Mouse (Mus musculus) forebrain, embryonic 16.5 days (tissue): Measurements from ENCODE around the gene Tmem177. TPM values are rescaled to one million over a fixed set of nuclear protein-coding genes. Genes with fewer than 3 reads are reported as not detected.

ENCODE experiments used
- ATAC-seq: fragments of 200-750 bp; cut with Nextera tagmentation; 2 replicates; pipeline ENCODE4 v1.8.0; 2017; ENCODE audit warnings: mild to moderate bottlenecking, moderate library complexity
- H3K27ac ChIP-seq: fragments of 300-500 bp; sonication (generic); 2 replicates; pipeline ENCODE4 v1.5.1; 2014; ENCODE audit warnings: low read length, control low read depth
- H3K27me3 ChIP-seq: fragments of 300-500 bp; sonication (generic); replicated peaks from 2 replicates; pipeline ENCODE4 v1.6.1; 2014; ENCODE audit warnings: low read length; ENCODE audit not compliant: control insufficient read depth, insufficient read depth
- H3K36me3 ChIP-seq: fragments of 300-500 bp; sonication (generic); 2 replicates; pipeline ENCODE4 v1.6.1; 2014; ENCODE audit not compliant: control insufficient read depth, insufficient read depth
- H3K4me1 ChIP-seq: fragments of 300-500 bp; sonication (generic); replicated peaks from 2 replicates; pipeline ENCODE4 v1.6.1; 2014; ENCODE audit warnings: low read length; ENCODE audit not compliant: control insufficient read depth, insufficient read depth
- H3K4me2 ChIP-seq: fragments of 300-500 bp; sonication (generic); 2 replicates; pipeline ENCODE4 v1.6.1; 2014; ENCODE audit warnings: mild to moderate bottlenecking, low read length, control low read depth
- H3K4me3 ChIP-seq: fragments of 300-500 bp; sonication (generic); replicated peaks from 2 replicates; pipeline ENCODE4 v1.5.1; 2014; ENCODE audit warnings: mild to moderate bottlenecking, low read length, control low read depth
- H3K9ac ChIP-seq: fragments of 300-500 bp; sonication (generic); replicated peaks from 2 replicates; pipeline ENCODE4 v1.6.1; 2014; ENCODE audit warnings: low read depth, low read length, control low read depth
- H3K9me3 ChIP-seq: fragments of 300-500 bp; sonication (generic); 2 replicates; pipeline ENCODE4 v1.6.1; 2016; ENCODE audit warnings: low read length; ENCODE audit not compliant: control insufficient read depth
- WGBS: fragments of 180-500 bp; shearing (Covaris S2); extraction: QIAGEN DNeasy Blood & Tissue Kit; methylation state at CpG from one replicate; pipeline ENCODE4 v1.1.7; 2014; 5-methylcytosine and 5-hydroxymethylcytosine counted together
- polyA plus RNA-seq: library from polyadenylated mRNA; unstranded; fragments of >200 nt; fragmentation: Nextera tagmentation; extraction: Ambion mirVana; gene quantifications from 2 replicates; pipeline ENCODE4 v1.2.1, GENCODE M21; 2015

Gene Tmem177
- polyA plus RNA-seq, 1 experiment from 2014 or later: 14.3 TPM

DNA sequence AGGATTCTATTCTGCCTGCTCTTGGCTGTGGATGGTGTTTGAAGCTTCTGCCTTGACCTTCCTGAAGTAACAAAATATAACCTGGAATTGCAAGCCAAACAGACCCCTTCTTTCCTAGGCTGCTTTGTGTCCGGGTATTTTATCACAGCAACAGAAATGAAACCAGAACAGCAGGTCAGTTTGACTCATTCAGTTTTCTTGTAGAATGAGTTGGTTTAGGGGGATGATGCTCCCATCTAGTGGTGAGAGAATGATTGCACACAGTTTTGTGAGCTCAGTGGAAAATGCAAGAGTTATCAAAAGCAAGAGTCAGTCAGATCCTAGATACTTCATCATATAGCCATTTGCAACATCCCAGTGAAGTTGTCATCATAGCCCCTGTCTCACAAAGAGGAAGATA lies 16.7 kb upstream of the Tmem177 start:
- Histone ChIP-seq H3K4me1 (no peaks in the 10 kb centered on the region), H3K27ac (no peak overlapping the region), H3K4me3 (no peak overlapping the region), H3K9ac (no peak overlapping the region), H3K9me3 (no peaks in the 10 kb centered on the region), H3K4me2 (no peak overlapping the region), H3K36me3 (no peaks in the 10 kb centered on the region), H3K27me3 (no peaks in the 10 kb centered on the region)
- WGBS: 60% methylated on average over 1 of the region's 1 CpGs
- ATAC-seq: 0 out of 2 replicates have a peak, but pooled peaks have one; percentile 50

DNA sequence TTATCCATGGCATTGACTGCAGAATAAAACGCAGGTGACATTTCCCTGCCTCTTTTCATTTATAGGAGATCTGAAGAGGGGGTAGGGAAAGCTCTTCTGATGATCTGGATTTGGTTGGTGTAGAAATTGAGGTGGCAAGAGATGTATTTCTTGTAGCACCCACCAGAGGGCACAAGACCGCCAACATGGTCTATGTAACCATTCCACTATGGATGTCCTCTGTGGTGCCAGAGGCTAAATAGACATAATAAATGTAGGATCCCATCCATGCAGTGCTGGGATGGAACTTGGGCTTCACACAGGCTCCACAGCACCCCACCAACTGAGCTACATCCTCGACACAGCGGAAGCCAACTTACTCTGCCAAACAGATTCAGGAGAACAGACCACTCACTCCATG lies 6.3 kb upstream of the Tmem177 start:
- Histone ChIP-seq H3K9me3 (no peaks in the 10 kb centered on the region), H3K4me1 (no peaks in the 10 kb centered on the region), H3K4me2 (no peak overlapping the region), H3K9ac (no peak overlapping the region), H3K36me3 (no peaks in the 10 kb centered on the region), H3K4me3 (no peak overlapping the region), H3K27me3 (no peaks in the 10 kb centered on the region), H3K27ac (no peak overlapping the region)
- ATAC-seq: no peak
- 54% methylated on average over 4 of the region's 4 CpGs for WGBS

DNA sequence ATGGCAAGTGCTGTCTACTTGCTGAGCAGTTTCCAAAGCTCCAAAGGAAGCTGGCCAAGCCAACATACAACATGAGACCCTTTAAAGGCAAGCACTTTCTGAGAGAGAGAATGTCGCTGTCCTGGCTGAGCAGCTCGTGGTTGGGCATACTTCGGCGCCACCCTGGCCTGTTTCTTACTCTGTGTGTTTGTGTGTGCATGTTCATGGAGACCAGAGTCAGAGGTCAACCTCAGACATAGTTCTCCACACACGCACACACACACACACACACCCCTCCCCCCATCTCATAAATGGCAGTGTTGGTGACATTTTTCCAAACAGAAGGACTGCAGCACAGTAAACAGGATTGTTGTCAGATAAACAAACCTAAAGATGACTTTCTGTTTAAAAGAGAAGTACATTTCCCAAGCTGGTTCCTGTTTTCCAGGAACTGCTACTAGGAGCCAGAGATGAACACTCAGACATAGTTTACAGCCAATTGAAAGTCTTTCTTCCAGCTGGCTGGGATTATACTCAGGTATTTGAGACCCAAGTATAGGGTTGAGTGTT lies 3.9 kb upstream of the Tmem177 start:
- no peak overlapping the region for H3K4me2 ChIP-seq
- H3K27me3 ChIP-seq: no peaks in the 10 kb centered on the region
- no peaks in the 10 kb centered on the region for H3K36me3 ChIP-seq
- H3K9me3 ChIP-seq: no peaks in the 10 kb centered on the region
- WGBS: 89% methylated on average over 5 of the region's 5 CpGs
- H3K27ac ChIP-seq: no peak overlapping the region
- ATAC-seq: no peak
- H3K9ac ChIP-seq: no peak overlapping the region
- H3K4me1 ChIP-seq: peaks cover 5% of the 10 kb centered on the region
- no peak overlapping the region for H3K4me3 ChIP-seq

DNA sequence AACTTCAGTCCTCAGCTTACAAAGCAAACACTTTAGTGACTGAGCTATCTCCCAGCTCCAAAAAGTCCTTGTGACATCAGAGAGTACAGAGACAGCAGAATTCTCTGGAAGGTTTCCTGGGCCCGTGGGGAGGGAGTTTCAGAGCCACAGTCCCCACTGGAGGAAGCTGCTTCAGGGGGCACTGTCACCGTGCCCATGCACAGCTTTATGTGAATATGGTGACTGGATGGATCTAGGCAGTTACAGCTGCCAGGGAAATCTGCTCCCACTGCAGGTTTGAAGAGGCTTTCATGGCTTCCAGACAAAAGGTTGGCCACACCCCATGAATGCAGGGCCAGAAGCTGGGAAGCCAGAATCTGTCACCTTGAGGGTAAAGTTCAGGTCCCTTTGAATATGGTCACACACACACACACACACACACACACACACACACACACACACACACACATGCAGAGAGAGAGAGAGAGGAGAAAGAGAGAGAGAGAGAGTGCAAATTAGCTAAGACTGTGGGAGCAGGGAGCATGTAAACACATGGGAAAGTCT lies 5.7 kb downstream of the Tmem177 start:
- Histone ChIP-seq H3K36me3 (0 out of 2 replicates have a peak, but pooled peaks cover 3% of the 10 kb centered on the region), H3K27me3 (no peaks in the 10 kb centered on the region), H3K4me3 (no peak overlapping the region), H3K27ac (peak overlapping the region; percentile 44), H3K4me2 (no peak overlapping the region), H3K4me1 (peaks cover 21% of the 10 kb centered on the region), H3K9me3 (no peaks in the 10 kb centered on the region), H3K9ac (no peak overlapping the region)
- WGBS: 46% methylated on average over 2 of the region's 2 CpGs
- ATAC-seq: no peak

DNA sequence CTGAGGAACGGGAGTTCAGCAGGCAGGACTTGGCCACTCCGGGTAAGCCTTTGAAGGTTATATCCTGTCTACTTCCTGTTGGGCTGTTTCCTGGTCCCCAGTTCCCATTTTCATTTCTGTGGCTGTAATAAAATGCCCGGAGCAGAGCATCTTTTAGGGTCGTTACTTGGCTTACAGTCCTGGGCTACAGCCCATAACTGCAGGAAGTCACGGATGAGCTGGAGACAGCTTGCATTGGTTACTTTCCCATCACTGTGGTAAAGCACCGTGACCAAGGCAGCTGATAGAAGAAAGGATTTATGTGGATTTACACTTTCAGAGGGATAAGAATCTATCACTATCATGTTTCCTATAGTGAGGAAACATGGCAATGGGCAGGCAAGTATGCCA lies 9.8 kb downstream of the Tmem177 start:
- Histone ChIP-seq H3K27ac (peak overlapping the region; percentile 94), H3K9ac (no peak overlapping the region), H3K4me2 (peak overlapping the region; percentile 34; the same call in 1 of the 2 replicates), H3K4me3 (no peak overlapping the region), H3K4me1 (peaks cover 46% of the 10 kb centered on the region), H3K9me3 (no peaks in the 10 kb centered on the region), H3K36me3 (no peaks in the 10 kb centered on the region), H3K27me3 (no peaks in the 10 kb centered on the region)
- no peak for ATAC-seq
- WGBS: 61% methylated on average over 6 of the region's 6 CpGs

DNA sequence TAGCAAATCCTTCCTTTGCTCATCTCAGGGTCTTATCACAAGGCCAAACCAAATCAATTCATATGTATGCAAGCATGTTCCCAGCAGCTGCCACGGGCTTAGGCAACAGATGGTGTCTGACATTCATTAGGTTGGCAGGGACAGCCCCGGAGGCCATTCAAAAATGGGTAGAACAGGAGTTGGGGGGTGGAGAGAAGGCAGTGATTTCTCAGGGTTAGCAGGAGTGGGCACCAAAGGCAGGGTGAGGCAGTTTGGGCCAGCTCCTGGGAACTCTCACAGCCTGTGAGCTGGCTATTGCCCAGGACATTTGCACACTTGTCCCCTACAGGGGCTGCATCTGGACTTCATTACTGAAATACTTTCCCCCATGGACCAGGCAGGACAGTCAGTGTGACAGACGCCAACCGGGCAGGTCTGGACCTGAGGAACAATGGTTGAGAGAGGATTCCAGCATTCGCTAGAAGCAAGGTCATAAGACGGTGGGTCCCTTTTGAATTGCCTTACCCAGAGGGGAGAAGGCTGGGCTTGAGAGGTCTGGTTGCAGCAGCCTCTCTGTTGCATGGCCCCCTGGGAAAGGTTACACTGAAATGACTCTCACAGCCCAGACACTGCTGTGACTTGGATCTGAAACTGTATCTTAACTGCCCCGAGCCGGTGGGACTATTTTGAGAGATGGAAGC lies 10.3 kb downstream of the Tmem177 start:
- Histone ChIP-seq H3K36me3 (no peaks in the 10 kb centered on the region), H3K4me2 (peak overlapping the region; percentile 34), H3K4me1 (peaks cover 46% of the 10 kb centered on the region), H3K4me3 (no peak overlapping the region), H3K27me3 (no peaks in the 10 kb centered on the region), H3K9ac (no peak overlapping the region), H3K27ac (peak overlapping the region; percentile 94), H3K9me3 (no peaks in the 10 kb centered on the region)
- peak; percentile 70 for ATAC-seq
- WGBS: 33% methylated on average over 8 of the region's 8 CpGs

DNA sequence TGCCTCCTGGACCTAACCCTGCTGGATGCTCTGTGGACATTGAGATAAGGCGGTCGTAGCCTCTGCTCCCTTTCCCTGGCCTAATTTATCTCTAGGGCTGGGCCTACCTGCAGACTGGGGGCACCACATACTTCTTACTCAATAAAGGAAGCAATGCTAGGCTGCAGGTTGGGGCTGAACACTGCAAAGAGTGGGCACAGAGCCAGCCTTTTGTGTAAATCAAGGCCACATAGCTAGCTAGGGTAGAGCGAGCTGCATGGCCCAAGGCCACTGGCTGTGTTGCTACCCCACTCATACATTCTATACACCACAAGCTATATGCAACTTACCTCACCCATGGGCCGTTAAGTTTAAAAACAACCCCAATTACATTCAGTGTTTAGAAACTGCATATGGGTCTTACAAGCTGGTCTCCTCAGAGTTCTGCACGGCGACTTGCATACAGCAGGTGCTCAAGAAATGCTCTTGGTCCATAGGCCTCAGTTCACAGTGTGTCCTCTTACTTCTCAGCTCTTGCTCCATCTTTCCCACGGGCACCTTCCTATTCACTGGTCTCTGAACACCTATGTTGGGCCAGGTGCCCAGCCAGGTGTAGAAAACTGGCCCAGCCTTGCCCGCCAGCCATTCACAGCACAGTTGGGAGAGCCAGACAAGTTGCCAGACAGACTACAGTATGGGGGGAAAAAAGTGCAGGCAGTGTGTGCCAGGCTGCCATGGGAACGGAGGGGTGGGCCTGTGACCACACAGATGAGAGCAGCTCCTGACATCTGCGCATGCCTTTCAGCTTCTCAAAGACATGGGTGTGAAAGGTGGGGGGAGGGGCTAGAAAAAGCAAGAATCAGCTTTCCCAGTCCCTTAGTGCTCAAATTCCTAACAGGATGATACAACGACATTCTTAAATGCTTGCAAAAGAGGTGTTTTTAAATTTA lies 13.5 kb downstream of the Tmem177 start:
- Histone ChIP-seq H3K4me2 (no peak overlapping the region; the same call in 1 of the 2 replicates), H3K4me1 (peaks cover 66% of the 10 kb centered on the region), H3K27ac (peak overlapping the region; percentile 90), H3K4me3 (no peak overlapping the region), H3K9ac (no peak overlapping the region), H3K36me3 (no peaks in the 10 kb centered on the region), H3K27me3 (no peaks in the 10 kb centered on the region), H3K9me3 (no peaks in the 10 kb centered on the region)
- peak; percentile 94 for ATAC-seq
- 53% methylated on average over 11 of the region's 11 CpGs for WGBS

DNA sequence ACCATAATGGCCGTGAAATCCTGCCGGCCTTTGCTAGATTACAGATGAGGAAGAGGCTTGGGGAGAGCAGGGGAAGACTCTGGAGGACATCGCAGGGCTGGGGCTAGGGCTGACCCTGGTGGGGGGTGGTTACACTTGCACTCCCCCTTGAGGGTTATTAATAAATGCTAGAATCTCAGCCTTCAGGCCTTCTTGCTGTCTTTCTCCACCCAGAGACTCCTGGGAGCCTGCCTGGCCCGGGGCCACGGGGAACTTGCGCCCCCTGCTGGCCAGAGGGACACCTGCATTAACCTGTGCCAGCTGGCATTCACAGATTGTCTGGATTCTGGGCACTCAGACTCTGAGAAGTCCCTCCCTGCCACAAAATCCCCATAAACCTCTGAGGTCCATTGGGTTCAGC lies 18.1 kb downstream of the Tmem177 start:
- Histone ChIP-seq H3K36me3 (no peaks in the 10 kb centered on the region), H3K27me3 (no peaks in the 10 kb centered on the region), H3K4me1 (peaks cover 32% of the 10 kb centered on the region), H3K9ac (no peak overlapping the region), H3K4me3 (no peak overlapping the region), H3K9me3 (no peaks in the 10 kb centered on the region), H3K27ac (no peak overlapping the region), H3K4me2 (no peak overlapping the region)
- ATAC-seq: no peak
- 42% methylated on average over 6 of the region's 6 CpGs for WGBS

DNA sequence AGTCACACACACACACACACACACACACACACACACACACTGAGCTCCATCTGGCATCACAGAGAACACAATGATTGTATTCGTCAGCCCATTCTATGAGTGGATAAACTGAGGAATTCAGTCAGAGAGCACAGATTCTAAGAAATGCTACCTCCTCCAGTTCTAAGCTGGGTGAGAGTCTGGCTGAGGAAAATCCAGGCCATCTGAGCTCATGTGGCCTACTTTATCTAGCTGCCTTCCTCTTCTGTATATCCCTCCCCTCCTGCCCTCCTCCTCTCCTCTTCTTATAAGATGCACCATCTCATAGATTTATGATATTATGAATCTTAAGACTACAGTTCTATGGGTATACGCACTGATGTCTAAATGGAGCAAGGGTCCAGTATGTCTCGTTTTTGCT lies 19.4 kb downstream of the Tmem177 start:
- Histone ChIP-seq H3K4me1 (peaks cover 20% of the 10 kb centered on the region), H3K27ac (no peak overlapping the region), H3K9ac (no peak overlapping the region), H3K9me3 (no peaks in the 10 kb centered on the region), H3K4me2 (no peak overlapping the region), H3K36me3 (no peaks in the 10 kb centered on the region), H3K27me3 (no peaks in the 10 kb centered on the region), H3K4me3 (no peak overlapping the region)
- WGBS: 85% methylated on average over 3 of the region's 3 CpGs
- ATAC-seq: no peak
